Mouse (Mus musculus) liver, embryonic 11.5 days (tissue): ENCODE data around the gene Ndrg4. TPM values are rescaled to one million over a fixed set of nuclear protein-coding genes. Genes with fewer than 3 reads are reported as not detected.

Experiments
- ATAC-seq: fragments of 200-750 bp; cut with Nextera tagmentation; replicated peaks from 2 replicates; pipeline ENCODE4 v1.8.0; 2017; ENCODE audit warnings: moderate number of reproducible peaks, mild to moderate bottlenecking, moderate TSS enrichment, moderate library complexity; ENCODE audit not compliant: low FRiP score
- DNase-seq: peaks from one replicate; pipeline ENCODE4 v3.0.0-alpha.2; 2017; ENCODE audit warnings: low spot score
- H3K27ac ChIP-seq: fragments of 300-500 bp; sonication (generic); 2 replicates; pipeline ENCODE4 v1.5.1; 2014; ENCODE audit warnings: mild to moderate bottlenecking, low read depth, low read length, control low read depth
- H3K27me3 ChIP-seq: fragments of 300-500 bp; sonication (generic); replicated peaks from 2 replicates; pipeline ENCODE4 v1.6.1; 2014; ENCODE audit warnings: low read length, mixed read lengths; ENCODE audit not compliant: control insufficient read depth, insufficient read depth
- H3K36me3 ChIP-seq: fragments of 300-500 bp; sonication (generic); 2 replicates; pipeline ENCODE4 v1.6.1; 2014; ENCODE audit warnings: mild to moderate bottlenecking, low read length, moderate library complexity, mixed read lengths; ENCODE audit not compliant: control insufficient read depth, insufficient read depth
- H3K4me1 ChIP-seq: fragments of 300-500 bp; sonication (generic); replicated peaks from 2 replicates; pipeline ENCODE4 v1.6.1; 2014; ENCODE audit warnings: low read length, mixed read lengths; ENCODE audit not compliant: control insufficient read depth, insufficient read depth
- H3K4me2 ChIP-seq: fragments of 300-500 bp; sonication (generic); 2 replicates; pipeline ENCODE4 v1.6.1; 2014; ENCODE audit warnings: mild to moderate bottlenecking, control low read depth, moderate library complexity
- H3K4me3 ChIP-seq: fragments of 300-500 bp; sonication (generic); 2 replicates; pipeline ENCODE4 v1.5.1; 2014; ENCODE audit warnings: low read depth, low read length, control low read depth
- H3K9ac ChIP-seq: fragments of 300-500 bp; sonication (generic); 2 replicates; pipeline ENCODE4 v1.6.1; 2014; ENCODE audit warnings: low read depth, low read length, control low read depth
- H3K9me3 ChIP-seq: fragments of 300-500 bp; sonication (generic); 2 replicates; pipeline ENCODE4 v1.6.1; 2016; ENCODE audit warnings: low read length, inconsistent platforms, mixed read lengths; ENCODE audit not compliant: control insufficient read depth
- WGBS: fragments of 180-500 bp; shearing (Covaris S2); extraction: QIAGEN DNeasy Blood & Tissue Kit; methylation state at CpG from one replicate; pipeline ENCODE4 v1.1.7; 2014; 5-methylcytosine and 5-hydroxymethylcytosine counted together
- polyA plus RNA-seq: library from polyadenylated mRNA; unstranded; fragments of >200 nt; fragmentation: Nextera tagmentation; extraction: Ambion mirVana; gene quantifications from 2 replicates; pipeline ENCODE4 v1.2.1, GENCODE M21; 2014

Ndrg4 gene
- polyA plus RNA-seq, 1 experiment from 2014 or later = 4.7 TPM

DNA sequence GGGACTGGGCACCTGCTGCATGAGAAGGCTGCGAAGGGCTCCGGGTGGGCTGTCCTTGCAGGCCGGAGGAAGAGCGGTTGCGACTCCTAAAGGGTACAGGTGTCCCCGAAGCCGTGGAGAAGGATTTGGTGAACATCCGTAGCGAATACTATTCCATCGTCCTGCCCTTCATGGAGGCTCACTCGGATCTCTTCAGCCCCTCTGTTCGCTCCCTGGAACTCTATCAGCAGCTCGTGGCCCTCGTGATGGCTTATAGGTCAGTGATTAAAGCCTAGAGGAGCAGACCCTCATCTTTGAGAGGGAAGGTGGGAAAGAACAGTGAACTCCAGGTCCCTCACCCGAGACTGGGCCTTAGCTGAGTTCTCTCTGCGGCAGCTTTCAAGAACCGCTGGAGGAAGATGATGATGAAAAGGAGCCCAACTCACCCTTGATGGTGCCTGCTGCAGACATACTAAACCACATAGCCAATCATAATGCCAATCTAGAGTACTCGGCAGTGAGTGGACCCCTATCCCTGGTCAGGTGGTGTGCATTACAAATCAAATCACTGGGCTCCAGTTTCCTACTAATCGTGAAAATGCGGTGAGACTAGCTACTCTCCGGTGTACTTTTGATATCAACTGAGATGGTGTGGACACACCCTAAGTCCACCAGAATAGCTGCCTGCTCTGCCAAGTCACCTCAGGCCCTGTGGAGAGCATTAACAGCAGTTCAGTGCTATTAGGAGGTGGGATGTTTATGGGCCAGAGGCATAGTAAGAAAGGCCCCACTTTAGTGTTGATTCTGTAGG, 40.0 kb downstream of the Ndrg4 start:
- Histone ChIP-seq H3K27me3 (no peaks in the 10 kb centered on the region), H3K9ac (peak overlapping the region; percentile 81), H3K4me2 (peak overlapping the region; percentile 92), H3K4me3 (peak overlapping the region; percentile 84), H3K4me1 (peaks cover 28% of the 10 kb centered on the region), H3K27ac (peak overlapping the region; percentile 62), H3K36me3 (peaks cover 18% of the 10 kb centered on the region), H3K9me3 (no peaks in the 10 kb centered on the region)
- 12% methylated on average over 21 of the region's 21 CpGs for WGBS
- no peak for ATAC-seq
- DNase-seq = no peak

DNA sequence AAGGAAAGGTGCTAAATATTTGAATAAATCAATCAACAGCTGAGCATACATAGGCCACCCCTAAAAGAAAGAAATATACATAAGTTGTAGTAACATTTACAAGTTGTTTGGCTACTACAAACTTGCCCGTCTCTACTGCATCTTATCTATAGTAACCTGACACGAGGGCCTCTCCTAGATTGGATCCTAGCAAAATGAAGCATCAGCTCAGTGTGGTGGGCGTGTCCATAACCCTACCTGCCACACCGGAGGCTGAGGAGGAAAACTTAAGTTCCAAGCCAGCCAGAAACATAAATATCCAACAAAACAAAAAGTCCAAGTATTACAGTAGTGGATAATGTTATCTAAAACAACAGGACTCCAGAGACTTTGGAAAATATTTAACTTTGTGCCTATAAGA, 50.8 kb downstream of the Ndrg4 start:
- ATAC-seq (no peak), DNase-seq (no peak)
- H3K9me3 ChIP-seq = no peaks in the 10 kb centered on the region
- 59% methylated on average over 4 of the region's 4 CpGs for WGBS
- H3K9ac ChIP-seq = no peak overlapping the region
- H3K27ac ChIP-seq = no peak overlapping the region
- H3K4me2 ChIP-seq = no peak overlapping the region
- no peaks in the 10 kb centered on the region for H3K4me1 ChIP-seq
- H3K4me3 ChIP-seq = no peak overlapping the region
- H3K27me3 ChIP-seq = no peaks in the 10 kb centered on the region
- peaks cover 42% of the 10 kb centered on the region for H3K36me3 ChIP-seq

DNA sequence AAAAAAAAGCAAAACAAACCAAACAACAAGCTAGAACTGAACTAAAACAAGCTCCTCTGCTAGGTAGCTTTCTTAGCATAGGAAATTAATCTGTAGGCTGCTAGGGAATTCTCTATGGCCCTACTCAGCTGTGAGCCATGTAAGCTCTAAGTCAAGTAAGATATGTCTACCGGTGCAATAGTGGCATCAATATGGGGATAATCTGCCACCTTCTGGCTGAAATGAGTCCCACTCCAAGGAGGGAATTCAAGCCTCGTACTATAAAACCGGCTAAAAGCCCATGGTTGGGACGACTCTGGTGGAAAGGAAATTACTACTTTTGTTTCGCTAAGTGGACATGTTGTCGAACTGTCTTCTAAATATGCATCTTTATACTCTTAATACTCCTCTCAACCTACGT, 61.8 kb downstream of the Ndrg4 start:
- Histone ChIP-seq H3K9me3 (no peaks in the 10 kb centered on the region), H3K9ac (no peak overlapping the region), H3K4me2 (no peak overlapping the region), H3K27me3 (no peaks in the 10 kb centered on the region), H3K36me3 (peaks cover 65% of the 10 kb centered on the region), H3K4me1 (no peaks in the 10 kb centered on the region), H3K4me3 (no peak overlapping the region), H3K27ac (no peak overlapping the region)
- ATAC-seq = no peak
- DNase-seq = no peak
- WGBS = 91% methylated on average over 7 of the region's 7 CpGs

DNA sequence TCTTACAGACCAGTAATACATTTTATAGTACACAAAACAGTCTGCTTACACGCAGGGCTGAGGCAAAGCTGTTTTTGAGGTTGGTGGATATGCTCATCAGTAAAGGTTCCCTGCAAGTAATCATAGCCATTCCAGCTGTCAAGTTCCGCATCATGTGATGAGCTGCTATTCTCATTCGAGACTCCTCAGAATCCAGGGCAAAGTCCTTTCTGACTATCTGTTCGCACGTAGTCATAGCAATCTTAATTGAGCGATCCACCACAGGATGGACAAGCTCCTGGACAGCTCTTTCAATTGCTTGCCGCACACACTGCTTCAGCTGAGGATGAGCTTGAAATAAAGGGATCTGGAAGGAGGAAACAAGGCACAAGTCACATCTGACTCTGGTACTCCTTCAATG, 65.0 kb downstream of the Ndrg4 start:
- Histone ChIP-seq H3K4me2 (no peak overlapping the region), H3K27me3 (no peaks in the 10 kb centered on the region), H3K9me3 (no peaks in the 10 kb centered on the region), H3K9ac (no peak overlapping the region), H3K36me3 (peaks cover 63% of the 10 kb centered on the region), H3K4me3 (no peak overlapping the region), H3K27ac (no peak overlapping the region), H3K4me1 (no peaks in the 10 kb centered on the region)
- 93% methylated on average over 7 of the region's 7 CpGs for WGBS
- no peak for DNase-seq
- ATAC-seq = no peak

DNA sequence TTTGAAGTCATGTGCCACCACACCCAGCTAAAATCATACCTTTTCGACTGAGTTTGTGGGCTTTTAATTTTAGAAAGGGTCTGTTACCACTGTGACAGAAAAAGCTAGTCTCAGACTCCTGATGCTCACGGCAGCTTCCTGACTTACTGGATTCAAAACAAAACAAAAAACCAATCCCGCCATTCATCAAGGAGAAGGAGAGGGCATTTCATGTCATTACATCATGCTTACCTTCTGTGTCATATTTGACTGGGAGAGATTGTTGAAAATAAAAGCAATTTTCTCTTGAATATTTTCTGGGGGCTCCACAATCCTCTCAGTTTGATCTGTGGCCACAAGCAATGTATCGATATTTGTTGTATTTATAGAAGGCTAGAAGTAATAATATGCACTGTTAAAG, 71.2 kb downstream of the Ndrg4 start:
- Histone ChIP-seq H3K36me3 (peaks cover 51% of the 10 kb centered on the region), H3K27ac (no peak overlapping the region), H3K9me3 (no peaks in the 10 kb centered on the region), H3K9ac (no peak overlapping the region), H3K4me3 (no peak overlapping the region), H3K4me2 (no peak overlapping the region), H3K4me1 (no peaks in the 10 kb centered on the region), H3K27me3 (no peaks in the 10 kb centered on the region)
- WGBS = 89% methylated on average over 4 of the region's 4 CpGs
- ATAC-seq (no peak), DNase-seq (no peak)

DNA sequence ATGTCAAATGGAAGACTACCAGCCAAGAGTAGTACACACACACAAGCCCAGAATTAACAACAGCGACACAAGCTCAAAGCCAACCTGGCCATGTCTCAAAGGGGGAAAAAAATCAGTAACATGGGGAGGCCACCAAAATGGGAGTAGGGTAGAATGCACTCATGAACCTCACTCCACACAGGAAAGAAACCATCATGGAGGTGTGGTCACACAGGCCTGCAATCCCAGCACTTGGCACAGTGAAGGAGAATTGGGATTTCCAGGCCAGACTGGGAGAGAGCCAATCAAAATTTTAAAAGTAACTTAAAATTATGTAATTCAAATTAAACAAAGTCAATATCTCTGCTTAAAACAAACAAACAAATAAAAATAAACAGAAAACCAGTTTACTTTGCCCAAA, 75.1 kb downstream of the Ndrg4 start:
- Histone ChIP-seq H3K9ac (no peak overlapping the region), H3K4me1 (no peaks in the 10 kb centered on the region), H3K27ac (no peak overlapping the region), H3K36me3 (peaks cover 40% of the 10 kb centered on the region), H3K27me3 (no peaks in the 10 kb centered on the region), H3K4me2 (no peak overlapping the region), H3K4me3 (no peak overlapping the region), H3K9me3 (no peaks in the 10 kb centered on the region)
- WGBS = 94% methylated on average over 1 of the region's 1 CpGs
- no peak for ATAC-seq
- DNase-seq = no peak

DNA sequence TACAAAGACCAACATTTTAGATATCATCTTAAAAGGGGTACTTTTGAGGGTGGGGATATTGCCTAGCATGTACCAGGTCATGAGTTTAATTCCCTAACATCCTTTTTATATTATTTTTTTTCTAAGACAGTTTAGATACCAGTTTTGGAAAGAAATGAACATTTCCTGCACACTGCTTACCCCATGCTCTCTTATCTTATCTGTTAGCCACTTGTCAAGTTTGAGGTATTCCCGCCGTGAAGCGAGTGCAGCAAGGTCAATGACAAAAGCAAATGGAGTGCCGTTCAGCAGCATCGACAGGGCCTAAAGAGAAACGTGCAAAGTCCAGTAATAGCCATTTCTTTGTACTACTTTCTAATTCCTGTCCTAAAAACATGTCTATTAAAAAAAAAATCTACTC, 83.5 kb downstream of the Ndrg4 start:
- Histone ChIP-seq H3K9me3 (no peaks in the 10 kb centered on the region), H3K27ac (no peak overlapping the region), H3K4me3 (no peak overlapping the region), H3K9ac (no peak overlapping the region), H3K4me2 (no peak overlapping the region), H3K27me3 (no peaks in the 10 kb centered on the region), H3K4me1 (0 out of 2 replicates have a peak, but pooled peaks cover 4% of the 10 kb centered on the region), H3K36me3 (peaks cover 43% of the 10 kb centered on the region)
- no peak for ATAC-seq
- no peak for DNase-seq
- WGBS = 47% methylated on average over 6 of the region's 6 CpGs

DNA sequence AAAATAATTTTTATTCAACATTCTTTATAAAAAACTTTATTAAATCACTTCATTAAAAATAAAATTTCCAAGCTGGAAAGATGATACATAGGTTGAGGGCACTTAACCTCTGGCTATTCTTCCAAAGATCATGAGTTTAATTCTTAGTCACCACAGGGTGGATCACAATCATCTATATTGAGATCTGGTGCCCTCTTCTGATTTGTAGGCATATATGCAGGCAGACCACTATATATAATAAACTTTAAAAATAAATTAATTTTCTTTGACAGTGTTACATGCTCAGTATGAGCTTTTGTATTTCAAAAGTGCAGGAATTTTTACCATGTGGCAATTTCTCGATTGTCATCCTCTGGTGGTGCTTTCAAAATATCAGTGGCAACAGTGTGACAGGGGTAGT, 87.4 kb downstream of the Ndrg4 start:
- Histone ChIP-seq H3K9ac (no peak overlapping the region), H3K4me3 (no peak overlapping the region), H3K27me3 (no peaks in the 10 kb centered on the region), H3K36me3 (peaks cover 44% of the 10 kb centered on the region), H3K9me3 (no peaks in the 10 kb centered on the region), H3K27ac (no peak overlapping the region), H3K4me2 (no peak overlapping the region), H3K4me1 (0 out of 2 replicates have a peak, but pooled peaks cover 4% of the 10 kb centered on the region)
- 92% methylated on average over 1 of the region's 1 CpGs for WGBS
- ATAC-seq (no peak), DNase-seq (no peak)
